Mouse (Mus musculus) neutrophil, adult 5-6 weeks (primary cell): ENCODE results near the gene Dus3l. TPM values are rescaled to one million over a fixed set of nuclear protein-coding genes. Genes with fewer than 3 reads are reported as not detected.

Experiments used
- total RNA-seq: library from RNA; stranded (forward); fragments of 200-1000 nt; gene quantifications from 2 replicates; pipeline ENCODE4 v1.2.3, GENCODE M21; 2017

Gene Dus3l
- total RNA-seq, 1 experiment from 2014 or later = 27.0 TPM

Other genes with a start within 250 kb of the Dus3l start
- gene Gm20219, start 210.4 kb upstream of the Dus3l start, total RNA-seq = 2.2 and 3.3 TPM in 2 replicates
- 329 and 358 TPM in 2 replicates for gene Safb2, start 180.2 kb upstream of the Dus3l start, total RNA-seq
- gene Safb, start 179.9 kb upstream of the Dus3l start, total RNA-seq = 243 and 262 TPM in 2 replicates
- 33.3 and 62.5 TPM in 2 replicates for gene 2410015M20Rik, start 155.0 kb upstream of the Dus3l start, total RNA-seq
- 894 and 902 TPM in 2 replicates for gene Rpl36, start 151.3 kb upstream of the Dus3l start, total RNA-seq
- 32.6 and 32.9 TPM in 2 replicates for gene Lonp1, start 137.9 kb upstream of the Dus3l start, total RNA-seq
- not detected in 2 replicates for gene Catsperd, start 136.6 kb upstream of the Dus3l start, total RNA-seq
- gene Ranbp3, start 91.5 kb upstream of the Dus3l start, total RNA-seq = 64.5 and 65.3 TPM in 2 replicates
- gene Ndufa11, start 47.0 kb upstream of the Dus3l start, total RNA-seq = 31.2 and 33.6 TPM in 2 replicates
- 10.7 and 10.8 TPM in 2 replicates for gene Vmac, start 46.7 kb upstream of the Dus3l start, total RNA-seq
- not detected in 2 replicates for gene Nrtn, start 7.2 kb upstream of the Dus3l start, total RNA-seq
- gene Prr22, start 5.5 kb downstream of the Dus3l start, total RNA-seq = 0.25 and 0.58 TPM in 2 replicates
- gene Rfx2, start 66.3 kb downstream of the Dus3l start, total RNA-seq = 8.6 and 11.1 TPM in 2 replicates
- gene Acsbg2, start 109.7 kb downstream of the Dus3l start, total RNA-seq = not detected in 2 replicates
- gene 1700061G19Rik, start 110.7 kb downstream of the Dus3l start, total RNA-seq = not detected in 2 replicates
- 13.0 and 13.8 TPM in 2 replicates for gene Mllt1, start 170.7 kb downstream of the Dus3l start, total RNA-seq
- gene Acer1, start 217.4 kb downstream of the Dus3l start, total RNA-seq = not detected in 2 replicates
- gene Clpp, start 225.5 kb downstream of the Dus3l start, total RNA-seq = 23.0 and 28.9 TPM in 2 replicates
- gene Alkbh7, start 232.6 kb downstream of the Dus3l start, total RNA-seq = 10.6 and 17.9 TPM in 2 replicates
- gene Pspn, start 235.3 kb downstream of the Dus3l start, total RNA-seq = not detected in 2 replicates
- gene Gtf2f1, start 246.5 kb downstream of the Dus3l start, total RNA-seq = 56.5 and 56.7 TPM in 2 replicates
- gene Gm17949, start 246.7 kb downstream of the Dus3l start, total RNA-seq = not detected in 2 replicates